Mouse (Mus musculus) brain, embryonic 14.5 days (tissue): Measurements from ENCODE around the gene Defb22. TPM values are rescaled to one million over a fixed set of nuclear protein-coding genes. Genes with fewer than 3 reads are reported as not detected.

ENCODE experiments used
- DNase-seq: peaks from one replicate; pipeline ENCODE4 v3.0.0-alpha.2; 2011; ENCODE audit warnings: low read depth
- CTCF ChIP-seq: fragments of 200-500 bp; IDR thresholded peaks from 2 replicates; pipeline ENCODE4 v1.5.1; 2012; ENCODE audit warnings: inconsistent platforms, mild to moderate bottlenecking, moderate library complexity, borderline replicate concordance; ENCODE audit not compliant: insufficient read depth, insufficient read length; ENCODE audit errors: extremely low read depth
- POLR2A ChIP-seq: fragments of 200-500 bp; IDR thresholded peaks from 2 replicates; pipeline ENCODE4 v1.6.1; 2012; ENCODE audit warnings: mild to moderate bottlenecking, inconsistent platforms, borderline replicate concordance; ENCODE audit not compliant: poor library complexity, insufficient read depth, insufficient read length, severe bottlenecking; ENCODE audit errors: extremely low read depth
- polyA plus RNA-seq: library from polyadenylated mRNA; depleted of rRNA; stranded (reverse); fragments of >200 nt; gene quantifications from 2 replicates; pipeline ENCODE4 v1.2.3, GENCODE M21; 2012

The Defb22 gene
- polyA plus RNA-seq, 1 experiment, result not detected

DNA sequence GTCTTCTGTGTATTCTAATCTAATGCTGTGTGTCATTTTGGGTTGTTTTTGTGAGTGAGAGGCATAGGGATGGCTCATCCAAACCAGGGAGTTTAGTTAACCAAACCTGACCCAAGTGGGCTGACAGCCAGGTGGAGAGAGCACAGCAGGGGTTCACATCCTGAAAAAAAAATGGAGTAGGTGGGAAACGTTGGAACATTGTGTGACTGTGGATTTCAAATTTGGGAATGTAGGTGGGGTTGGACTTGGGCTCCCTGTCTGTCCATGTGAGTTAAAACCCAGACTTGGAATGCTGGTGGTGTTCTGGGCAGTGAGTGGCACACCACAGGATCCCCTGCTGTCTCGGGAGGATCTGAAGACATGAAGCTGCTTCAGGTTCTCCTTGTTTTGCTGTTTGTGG lies 13.2 kb downstream of the Defb22 start, which contains the start of gene Defb20:
Gene Defb20 (plus strand): TSS at position 301 of the 400 bp plus-strand sequence.
- no peak for DNase-seq
- no peak for TF ChIP-seq POLR2A
- TF ChIP-seq CTCF, result no peak

DNA sequence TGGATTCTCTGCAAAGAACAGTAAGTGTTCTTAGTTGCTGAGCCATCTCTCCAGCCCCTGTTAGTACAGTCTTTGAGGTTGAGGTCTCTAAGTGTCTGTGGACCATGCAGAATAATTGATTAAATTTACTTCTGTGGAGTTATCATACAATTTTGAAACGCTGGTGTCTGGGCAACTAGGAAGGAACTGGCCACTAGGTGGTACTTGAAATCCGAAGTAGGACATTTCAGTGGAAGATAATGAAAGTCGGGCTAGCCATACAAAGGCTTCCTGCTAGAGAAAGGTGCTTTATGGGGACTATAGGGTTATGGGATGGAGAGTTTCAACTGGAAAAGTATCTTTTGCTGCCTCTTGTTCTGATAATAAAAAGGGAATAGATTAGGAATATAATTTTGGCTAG lies 17.5 kb downstream of the Defb22 start:
- DNase-seq, result no peak

DNA sequence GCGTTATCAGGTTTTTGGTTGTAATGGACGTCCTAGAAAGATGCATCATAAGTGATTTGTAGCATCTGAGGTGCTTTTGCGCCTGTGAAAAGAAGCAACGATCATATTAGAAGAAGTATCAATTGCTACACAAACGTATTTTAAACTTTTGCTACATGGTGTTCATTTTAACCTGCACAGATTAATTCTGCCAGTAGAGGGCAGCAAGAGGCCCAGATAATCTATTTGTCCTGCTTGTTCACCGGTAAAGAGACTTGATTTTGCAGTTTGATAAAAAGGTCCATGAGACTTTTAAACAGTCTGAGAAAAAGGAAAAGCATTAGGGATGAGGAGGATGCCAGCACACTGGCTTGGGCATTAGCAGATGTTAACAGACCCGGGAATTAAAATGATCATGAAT lies 19.0 kb downstream of the Defb22 start:
- TF ChIP-seq POLR2A (no peak), CTCF (peak; percentile 56; the same call in 1 of the 2 replicates)
- DNase-seq, result peak; percentile 61

More for the DNA sequence above, 17.5 kb downstream of the Defb22 start:
- no peak; the same call in 1 of the 2 replicates for TF ChIP-seq CTCF
- TF ChIP-seq POLR2A, result no peak

DNA sequence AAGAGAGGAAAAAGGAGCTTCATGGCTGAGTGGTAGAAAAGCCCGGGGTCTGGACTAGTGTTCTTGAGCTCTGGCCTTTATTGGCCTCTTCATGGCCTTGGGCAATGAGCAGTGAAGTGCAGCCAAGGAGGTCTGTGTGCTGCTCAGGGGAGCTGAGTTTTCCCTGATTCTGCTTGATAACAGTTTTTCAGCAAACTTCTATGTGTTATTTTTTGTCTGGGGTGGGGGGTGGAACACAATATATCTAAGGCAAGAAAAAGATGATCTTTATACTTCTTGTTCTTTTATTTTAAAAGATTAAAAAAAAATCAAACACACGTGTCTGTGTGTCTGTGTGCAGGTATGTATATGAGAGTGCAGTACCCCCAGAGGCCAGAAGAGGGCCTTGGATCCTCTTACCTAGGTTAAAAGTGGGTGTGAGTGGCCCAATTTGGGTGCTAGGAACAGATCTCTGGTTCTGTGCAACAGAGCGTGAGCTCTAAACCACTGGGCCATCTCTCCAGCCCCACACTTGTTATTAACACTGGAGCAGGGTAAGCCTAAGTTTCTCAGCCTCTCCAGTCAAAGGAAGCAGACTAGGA lies 25.3 kb downstream of the Defb22 start, which contains the start of gene Defb23:
Gene Defb23 (minus strand): TSS at position 51 of the 581 bp plus-strand sequence.
- TF ChIP-seq CTCF (no peak), POLR2A (no peak)
- DNase-seq, result no peak

DNA sequence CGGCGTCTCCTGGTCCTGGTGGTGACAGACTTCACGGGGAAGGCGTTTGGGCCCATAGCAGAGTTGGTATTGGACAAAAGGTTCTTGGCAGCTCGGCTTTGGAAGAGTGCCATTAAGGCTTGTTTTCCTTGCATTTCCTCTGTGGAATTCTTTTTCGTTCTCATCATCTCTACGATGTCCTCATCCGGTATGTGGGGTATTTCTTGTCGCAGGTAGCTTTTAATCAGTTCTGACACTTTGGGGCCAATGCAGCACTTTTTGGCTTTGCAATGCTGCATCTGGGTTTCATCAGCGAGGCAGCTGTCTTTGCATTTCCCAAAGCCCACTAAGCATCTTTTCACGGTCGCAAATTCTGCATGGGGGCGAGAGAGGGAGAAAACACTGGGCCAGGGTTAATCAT lies 30.7 kb downstream of the Defb22 start:
- DNase-seq, result peak; percentile 24
- TF ChIP-seq CTCF, result no peak

DNA sequence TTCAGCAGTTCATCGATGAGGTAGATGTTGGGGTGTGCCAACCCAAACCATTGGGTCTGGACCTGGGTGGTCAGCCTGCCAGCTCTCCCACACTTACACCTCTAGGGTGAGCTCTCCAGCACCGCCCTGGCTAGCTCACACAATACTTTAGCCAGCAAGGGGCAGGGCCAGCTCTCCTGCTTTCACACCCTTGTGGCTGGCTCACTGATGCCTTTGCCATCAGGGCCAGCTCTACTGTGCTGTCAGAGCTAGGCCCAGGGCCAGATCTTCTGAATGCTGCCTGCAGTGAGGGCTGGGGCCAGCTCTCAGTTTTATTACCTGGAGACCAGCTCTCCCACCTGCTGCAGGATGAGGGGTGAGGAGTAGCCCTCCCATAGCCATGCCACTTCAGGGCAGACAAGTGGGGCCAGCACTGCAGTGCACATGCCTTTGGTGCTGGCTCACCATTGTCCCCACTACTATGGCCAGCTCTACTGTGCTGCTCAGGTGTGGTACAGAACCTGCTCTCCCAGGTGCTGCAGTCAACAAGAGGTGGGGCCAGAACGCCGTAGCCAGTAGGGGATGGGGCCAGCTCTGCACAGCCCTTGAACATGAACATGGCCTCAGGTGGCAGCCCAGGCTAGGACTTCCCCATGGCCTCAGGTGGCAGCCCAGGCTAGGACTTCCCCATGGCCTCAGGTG lies 37.7 kb downstream of the Defb22 start:
- DNase-seq, result no peak
- TF ChIP-seq POLR2A (no peak), CTCF (no peak)

DNA sequence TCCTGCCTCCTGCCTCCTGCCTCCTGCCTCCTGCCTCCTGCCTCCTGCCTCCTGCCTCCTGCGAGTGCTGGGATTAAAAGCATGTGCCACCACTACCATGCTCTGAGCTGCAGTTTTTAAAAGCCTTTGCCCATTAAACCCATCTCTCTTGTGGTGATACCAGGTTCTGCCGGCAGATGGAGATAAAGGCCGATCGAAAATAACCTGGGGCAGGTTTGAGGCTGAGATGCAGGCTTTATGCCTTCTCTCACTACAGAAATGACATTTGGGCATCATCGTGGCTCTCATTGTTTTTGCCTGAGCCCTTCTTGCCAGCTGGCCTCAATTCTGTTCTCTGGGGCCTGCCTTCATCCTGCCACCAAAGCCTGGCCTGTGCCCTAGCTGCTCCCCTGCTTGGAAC lies 39.7 kb downstream of the Defb22 start:
- peak; percentile 71 for DNase-seq
- TF ChIP-seq CTCF, result peak; percentile 73; the same call in 1 of the 2 replicates
- no peak for TF ChIP-seq POLR2A

DNA sequence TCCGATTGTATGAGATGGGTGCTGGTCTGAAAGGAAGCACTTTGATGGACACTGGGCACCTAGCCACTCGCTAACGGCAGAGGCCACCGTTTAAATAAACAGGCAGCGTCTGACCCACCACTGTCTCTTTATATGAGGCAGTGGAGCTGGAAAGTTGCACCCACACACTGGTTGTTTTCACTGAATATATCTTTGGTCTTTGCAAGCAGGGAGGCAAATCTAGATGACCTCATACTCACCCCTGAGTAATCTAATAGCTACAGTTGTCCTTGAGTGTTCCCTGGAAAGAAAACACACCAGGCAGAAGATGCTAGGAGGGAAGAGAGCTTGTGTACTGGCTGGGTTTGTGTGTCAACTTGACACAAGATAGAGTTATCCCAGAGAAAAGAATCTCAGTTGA lies 42.5 kb downstream of the Defb22 start:
- TF ChIP-seq POLR2A (no peak), CTCF (no peak)
- no peak for DNase-seq

DNA sequence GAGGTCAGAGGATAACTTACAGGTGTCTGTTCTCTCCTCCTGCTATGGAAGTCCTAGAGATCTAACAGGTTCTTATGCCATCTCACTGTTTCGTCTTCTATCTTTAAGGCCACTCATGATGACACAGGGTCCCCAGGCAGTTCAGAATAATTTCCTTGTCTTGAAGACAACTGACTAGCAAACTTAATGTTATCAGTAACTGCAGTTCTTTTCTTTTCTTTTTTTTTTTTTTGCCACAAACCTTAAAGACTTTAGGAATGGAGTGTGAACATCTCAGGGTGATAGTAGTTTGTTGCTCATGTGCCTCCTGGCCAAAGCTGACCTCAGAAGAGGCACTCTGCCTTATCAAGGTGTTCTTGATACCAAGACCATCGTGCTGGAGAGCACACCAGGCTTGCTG lies 43.3 kb downstream of the Defb22 start:
- TF ChIP-seq CTCF (no peak), POLR2A (no peak)

DNA sequence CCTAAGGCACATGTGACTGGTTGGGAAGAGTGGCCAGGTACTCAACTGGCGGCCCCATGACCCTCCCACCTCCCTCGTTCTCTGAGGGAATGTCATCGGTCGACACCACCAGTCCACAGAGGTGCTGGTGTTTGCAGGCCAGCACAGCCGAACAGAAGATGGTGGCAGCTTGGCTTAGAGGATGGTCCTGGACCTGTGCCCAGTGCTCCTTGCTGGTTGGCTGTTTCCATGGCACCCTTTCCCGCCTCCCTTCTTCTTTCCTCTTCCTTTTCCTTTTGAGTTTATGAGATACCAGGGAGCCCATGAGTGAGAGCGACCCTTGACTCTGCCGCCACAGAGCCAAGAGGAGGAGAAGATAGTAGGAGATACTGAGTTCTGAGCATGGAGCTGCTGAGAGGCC lies 46.7 kb downstream of the Defb22 start:
- DNase-seq, result peak; percentile 49
- TF ChIP-seq POLR2A (no peak), CTCF (no peak)

More for the DNA sequence above, 43.3 kb downstream of the Defb22 start:
- no peak for DNase-seq

DNA sequence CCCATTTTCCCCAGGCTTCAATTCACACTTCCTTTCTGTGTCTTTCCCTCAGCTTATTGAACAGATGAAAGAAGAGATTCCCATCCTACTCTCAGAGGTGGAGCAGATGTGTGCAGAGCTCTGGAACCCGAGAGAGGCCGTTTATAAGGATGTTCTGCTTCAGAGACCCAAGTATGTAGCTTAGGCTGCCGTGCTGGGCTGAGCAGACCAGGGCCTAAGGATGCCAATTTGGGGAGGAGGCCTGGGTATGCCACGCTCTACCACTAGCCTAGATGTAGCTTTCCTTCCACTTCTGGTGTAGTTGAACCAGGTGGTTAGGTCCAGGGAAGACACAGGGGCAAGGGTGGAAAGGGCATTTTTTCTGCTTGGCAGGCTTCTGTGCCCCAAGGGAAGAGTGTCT lies 47.6 kb downstream of the Defb22 start:
- DNase-seq, result no peak
- TF ChIP-seq POLR2A (no peak), CTCF (no peak)

DNA sequence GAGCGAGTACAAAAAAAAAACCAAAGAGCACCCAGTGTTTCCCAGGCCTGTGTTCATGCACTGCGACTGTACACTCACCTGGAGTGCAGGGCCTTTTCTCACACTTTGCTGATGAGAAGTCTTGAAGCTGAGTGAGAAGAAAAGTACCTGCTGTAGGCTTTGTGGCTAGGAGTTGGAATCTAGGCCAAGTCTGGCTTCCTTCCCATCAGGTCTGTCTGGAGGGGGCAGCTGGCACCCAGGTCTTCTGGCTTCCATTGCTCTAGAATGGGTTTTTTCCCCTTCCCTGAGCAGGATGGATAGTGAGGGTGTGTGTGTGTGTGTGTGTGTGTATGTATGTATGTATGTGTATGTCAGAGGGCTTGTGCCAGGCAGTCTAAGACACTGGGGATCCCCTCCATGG lies 50.1 kb downstream of the Defb22 start:
- DNase-seq, result no peak
- TF ChIP-seq POLR2A (no peak), CTCF (no peak)
